Mouse (Mus musculus): ENCODE data around the gene Wls. TPM values are rescaled to one million over a fixed set of nuclear protein-coding genes. Genes with fewer than 3 reads are reported as not detected.

Gene Wls
- total RNA-seq, 4 experiments from 2014 or later: 33.5 to 43.9 (median 43.0) TPM

DNA sequence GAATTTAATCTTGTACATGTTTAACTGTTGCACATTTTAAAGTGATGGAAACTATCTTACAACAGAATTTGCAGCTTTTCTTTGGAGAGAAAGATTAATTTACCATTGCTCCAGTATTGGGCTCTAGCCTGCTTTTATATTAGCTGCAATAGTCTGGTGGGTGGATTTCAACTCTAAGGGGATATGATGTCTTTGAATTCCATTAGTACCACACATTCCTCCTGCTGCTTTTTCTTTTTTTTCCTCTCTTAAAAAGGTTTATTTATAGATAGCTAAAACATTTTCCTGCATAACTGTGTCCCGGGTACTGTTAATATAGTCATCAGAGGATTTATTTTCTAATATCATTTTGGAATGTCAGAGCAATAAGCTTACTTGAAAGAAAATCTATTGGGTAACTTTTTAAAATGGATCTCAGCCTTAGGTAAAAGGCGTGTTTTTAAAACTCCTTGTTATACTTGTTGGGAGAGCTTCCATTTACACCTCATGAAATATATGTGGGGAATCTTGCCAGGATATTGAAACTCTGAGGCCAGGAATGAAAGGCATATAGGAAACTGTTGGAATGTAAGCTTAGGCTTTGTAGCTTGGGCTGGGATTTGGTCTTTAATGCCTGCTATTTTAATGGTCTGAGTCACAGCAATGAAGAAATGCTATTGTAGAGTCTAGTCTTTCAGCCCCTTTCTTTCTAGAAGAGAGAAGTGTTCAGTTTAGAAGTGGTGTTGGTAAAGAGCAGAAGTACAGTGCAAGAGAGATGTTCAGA is 78.0 kb downstream of the Wls start:
- DNase-seq (ENCODE audit: low spot score): no peak

Other genes starting within 250 kb of the Wls start
- gene Rpe65, start 240.5 kb upstream of the Wls start, total RNA-seq (2022): not detected